Mouse (Mus musculus) brown adipose tissue, adult 24 weeks (tissue): ENCODE measurements around the gene Neurog1. TPM values are rescaled to one million over a fixed set of nuclear protein-coding genes. Genes with fewer than 3 reads are reported as not detected.

Experiments
- H3K27ac ChIP-seq: fragments of 200-500 bp; replicated peaks from 2 replicates; pipeline ENCODE4 v1.5.1; 2012; ENCODE audit warnings: low read depth, mild to moderate bottlenecking, low read length
- H3K4me1 ChIP-seq: fragments of 200-500 bp; 2 replicates; pipeline ENCODE4 v1.6.1; 2012; ENCODE audit warnings: low read length, mixed read lengths; ENCODE audit not compliant: control insufficient read depth, insufficient read depth, insufficient read length
- H3K4me3 ChIP-seq: fragments of 200-500 bp; 2 replicates; pipeline ENCODE4 v1.5.1; 2012; ENCODE audit warnings: low read depth, mild to moderate bottlenecking, low read length, moderate library complexity; ENCODE audit not compliant: insufficient read depth
- polyA plus RNA-seq: library from polyadenylated mRNA; stranded (reverse); fragments of >200 nt; gene quantifications from 2 replicates; pipeline ENCODE4 v1.2.4, GENCODE M21; 2012; ENCODE audit not compliant: missing spikeins, insufficient read depth, insufficient read length

Neurog1 gene
- polyA plus RNA-seq = not detected in 2 replicates

- H3K4me1 ChIP-seq = no peaks in the 10 kb centered on the region
- no peak within 1 kb of the TSS for H3K4me3 ChIP-seq
These were observed at the start of gene Neurog1 for GRCm38 (mm10) chr13:56251924-56252619. Gene Neurog1 (minus strand): TSS chr13:56252163.

GRCm38 (mm10) chr13:56299336-56299735 is 47.4 kb upstream of the Neurog1 start:
- no peak overlapping the region for H3K27ac ChIP-seq
- no peaks in the 10 kb centered on the region for H3K4me1 ChIP-seq
- H3K4me3 ChIP-seq = no peak overlapping the region

More at GRCm38 (mm10) chr13:56251924-56252619, at the start of gene Neurog1:
- no peak within 1 kb of the TSS for H3K27ac ChIP-seq

GRCm38 (mm10) chr13:56296659-56297020 is 44.7 kb upstream of the Neurog1 start:
- Histone ChIP-seq H3K27ac (no peak overlapping the region), H3K4me1 (no peaks in the 10 kb centered on the region), H3K4me3 (peak overlapping the region; percentile 53)

GRCm38 (mm10) chr13:56295943-56296658 is 44.1 kb upstream of the Neurog1 start, which contains the start of gene Cxcl14:
Gene Cxcl14 (minus strand): TSS chr13:56296551.
- H3K27ac ChIP-seq = 0 out of 2 replicates have a peak within 1 kb of the TSS, but pooled peaks have one; percentile 16
- H3K4me3 ChIP-seq = peak within 1 kb of the TSS; percentile 53
- no peaks in the 10 kb centered on the region for H3K4me1 ChIP-seq

- Histone ChIP-seq H3K4me3 (peak overlapping the region; percentile 53), H3K4me1 (no peaks in the 10 kb centered on the region), H3K27ac (0 out of 2 replicates have a peak overlapping the region, but pooled peaks have one; percentile 16)
These were observed 43.6 kb upstream of the Neurog1 start for GRCm38 (mm10) chr13:56295586-56295942.

- H3K4me3 ChIP-seq = peak overlapping the region; percentile 53
- no peak overlapping the region for H3K27ac ChIP-seq
- H3K4me1 ChIP-seq = no peaks in the 10 kb centered on the region
These were observed 42.9 kb upstream of the Neurog1 start for GRCm38 (mm10) chr13:56294908-56295307.

- no peaks in the 10 kb centered on the region for H3K4me1 ChIP-seq
- no peak overlapping the region for H3K4me3 ChIP-seq
- no peak overlapping the region for H3K27ac ChIP-seq
These were observed 38.0 kb upstream of the Neurog1 start for GRCm38 (mm10) chr13:56289998-56290397.

GRCm38 (mm10) chr13:56289261-56289660 is 37.3 kb upstream of the Neurog1 start:
- H3K4me1 ChIP-seq = no peaks in the 10 kb centered on the region
- H3K4me3 ChIP-seq = no peak overlapping the region

GRCm38 (mm10) chr13:56288601-56289000 is 36.6 kb upstream of the Neurog1 start:
- no peak overlapping the region for H3K27ac ChIP-seq
- no peaks in the 10 kb centered on the region for H3K4me1 ChIP-seq
- no peak overlapping the region for H3K4me3 ChIP-seq

More at GRCm38 (mm10) chr13:56289261-56289660, 37.3 kb upstream of the Neurog1 start:
- H3K27ac ChIP-seq = no peak overlapping the region

- Histone ChIP-seq H3K27ac (no peak overlapping the region), H3K4me1 (no peaks in the 10 kb centered on the region), H3K4me3 (no peak overlapping the region)
These were observed 35.1 kb upstream of the Neurog1 start for GRCm38 (mm10) chr13:56287091-56287490.

GRCm38 (mm10) chr13:56283321-56283720 is 31.4 kb upstream of the Neurog1 start:
- no peaks in the 10 kb centered on the region for H3K4me1 ChIP-seq
- H3K4me3 ChIP-seq = no peak overlapping the region

GRCm38 (mm10) chr13:56280356-56280755 is 28.4 kb upstream of the Neurog1 start:
- H3K4me1 ChIP-seq = no peaks in the 10 kb centered on the region
- H3K4me3 ChIP-seq = no peak overlapping the region
- H3K27ac ChIP-seq = no peak overlapping the region

More at GRCm38 (mm10) chr13:56283321-56283720, 31.4 kb upstream of the Neurog1 start:
- no peak overlapping the region for H3K27ac ChIP-seq

GRCm38 (mm10) chr13:56279439-56279838 is 27.5 kb upstream of the Neurog1 start:
- no peak overlapping the region for H3K4me3 ChIP-seq
- no peaks in the 10 kb centered on the region for H3K4me1 ChIP-seq
- no peak overlapping the region for H3K27ac ChIP-seq

- H3K4me1 ChIP-seq = no peaks in the 10 kb centered on the region
- no peak overlapping the region for H3K27ac ChIP-seq
- no peak overlapping the region for H3K4me3 ChIP-seq
These were observed 23.2 kb upstream of the Neurog1 start for GRCm38 (mm10) chr13:56275171-56275570.

GRCm38 (mm10) chr13:56270124-56270523 is 18.2 kb upstream of the Neurog1 start:
- no peak overlapping the region for H3K4me3 ChIP-seq
- H3K4me1 ChIP-seq = no peaks in the 10 kb centered on the region
- H3K27ac ChIP-seq = no peak overlapping the region
